8 mouse cellular contexts compared by ENCODE assay signal in the genomic region with DNA sequence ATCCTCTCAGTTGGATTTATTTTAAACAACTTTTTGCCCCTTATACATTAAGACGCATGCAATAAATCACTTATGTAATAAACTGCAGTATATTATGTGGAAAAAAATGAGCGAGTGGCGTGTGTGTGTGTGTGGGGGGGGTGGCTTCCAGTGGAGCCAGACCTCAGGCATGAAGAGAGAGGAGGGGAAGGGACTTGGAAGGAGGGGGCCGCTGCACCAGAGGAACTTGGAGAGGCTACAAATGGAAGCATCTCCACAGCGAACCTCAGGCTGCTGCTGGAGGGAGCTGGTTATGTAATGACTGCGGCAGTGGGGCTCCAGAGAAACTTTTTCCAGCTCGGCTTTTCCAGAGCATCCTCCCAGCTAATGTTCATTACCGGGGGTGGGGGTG.
DNase-seq lines count a peak whose midpoint lies in the region; ATAC-seq and TF ChIP-seq lines count a peak whose summit lies in the region.

No protein-coding gene starts in this region.

- H3K36me3 ChIP-seq in lung, postnatal 0 days (ENCODE audit: insufficient read depth, low read length), result no peaks in the 10 kb centered on the region
- no peaks in the 10 kb centered on the region for H3K36me3 ChIP-seq in hindbrain, embryonic 16.5 days (ENCODE audit: control insufficient read depth, insufficient read depth, low read length)
- no peaks in the 10 kb centered on the region for H3K36me3 ChIP-seq in midbrain, embryonic 15.5 days (replicated peaks)
- no peaks in the 10 kb centered on the region for H3K36me3 ChIP-seq in thymus, adult 2 months (ENCODE audit: control insufficient read depth, insufficient read depth, low read length)

- no peak overlapping the region for H3K9ac ChIP-seq in lung, postnatal 0 days (replicated peaks; ENCODE audit: low read depth)
- H3K9ac ChIP-seq in hindbrain, embryonic 16.5 days (ENCODE audit: low read depth, low read length), result peak overlapping the region; percentile 47; the same call in 1 of the 2 replicates
- H3K9ac ChIP-seq in midbrain, embryonic 15.5 days, result no peak overlapping the region

- no peak overlapping the region for H3K27ac ChIP-seq in lung, postnatal 0 days (ENCODE audit: low read length)
- no peak overlapping the region for H3K27ac ChIP-seq in hindbrain, embryonic 16.5 days (ENCODE audit: low read depth, low read length)
- H3K27ac ChIP-seq in midbrain, embryonic 15.5 days, result no peak overlapping the region
- no peak overlapping the region for H3K27ac ChIP-seq in thymus, adult 2 months (ENCODE audit: control insufficient read depth, insufficient read depth, low read length)

- H3K9me3 ChIP-seq in lung, postnatal 0 days (ENCODE audit: low read length), result no peaks in the 10 kb centered on the region
- H3K9me3 ChIP-seq in hindbrain, embryonic 16.5 days (ENCODE audit: control insufficient read depth, low read length), result no peaks in the 10 kb centered on the region
- no peaks in the 10 kb centered on the region for H3K9me3 ChIP-seq in midbrain, embryonic 15.5 days

- H3K4me2 ChIP-seq in lung, postnatal 0 days (replicated peaks; ENCODE audit: low read depth, low read length), result peak overlapping the region; percentile 58
- peak overlapping the region; percentile 61 for H3K4me2 ChIP-seq in hindbrain, embryonic 16.5 days (ENCODE audit: low read length)
- H3K4me2 ChIP-seq in midbrain, embryonic 15.5 days, result peak overlapping the region; percentile 52

- no peaks in the 10 kb centered on the region; the same call in 1 of the 2 replicates for H3K4me1 ChIP-seq in lung, postnatal 0 days (ENCODE audit: insufficient read depth, low read depth, low read length)
- peaks cover 19% of the 10 kb centered on the region for H3K4me1 ChIP-seq in hindbrain, embryonic 16.5 days (ENCODE audit: control insufficient read depth, insufficient read depth, low read depth, low read length)
- peaks cover 35% of the 10 kb centered on the region for H3K4me1 ChIP-seq in midbrain, embryonic 15.5 days
- H3K4me1 ChIP-seq in thymus, adult 2 months (replicated peaks; ENCODE audit: control insufficient read depth, insufficient read depth, low read length), result peaks cover 9% of the 10 kb centered on the region; the same call in 1 of the 2 replicates

- ATAC-seq in lung, postnatal 0 days, result no peak
- 0 out of 2 replicates have a peak, but pooled peaks have one; percentile 46 for ATAC-seq in hindbrain, embryonic 16.5 days
- peak; percentile 57; the same call in 1 of the 2 replicates for ATAC-seq in midbrain, embryonic 15.5 days (replicated peaks)

- H3K4me3 ChIP-seq in lung, postnatal 0 days (ENCODE audit: low read depth, low read length), result peak overlapping the region; percentile 38
- peak overlapping the region; percentile 12; the same call in 1 of the 2 replicates for H3K4me3 ChIP-seq in hindbrain, embryonic 16.5 days (ENCODE audit: low read length)
- H3K4me3 ChIP-seq in midbrain, embryonic 15.5 days, result no peak overlapping the region; the same call in 1 of the 2 replicates
- H3K4me3 ChIP-seq in thymus, adult 2 months (ENCODE audit: control insufficient read depth, insufficient read depth, low read length), result no peak overlapping the region

- TF ChIP-seq POLR2A in thymus, adult 2 months (IDR thresholded peaks at IDR 0.05; ENCODE audit: control insufficient read depth, extremely low read depth, insufficient read depth, low read length, poor library complexity), result no peak

- TF ChIP-seq EP300 in lung, postnatal 0 days (IDR thresholded peaks at IDR 0.05), result no peak

- H3K27me3 ChIP-seq in lung, postnatal 0 days (replicated peaks; ENCODE audit: insufficient read depth, low read length), result no peaks in the 10 kb centered on the region
- peaks cover 2% of the 10 kb centered on the region for H3K27me3 ChIP-seq in hindbrain, embryonic 16.5 days (replicated peaks; ENCODE audit: control insufficient read depth, insufficient read depth, low read length)
- peaks cover 15% of the 10 kb centered on the region for H3K27me3 ChIP-seq in midbrain, embryonic 15.5 days (replicated peaks)
- no peaks in the 10 kb centered on the region for H3K27me3 ChIP-seq in thymus, adult 2 months (ENCODE audit: control insufficient read depth, insufficient read depth, low read length)

- TF ChIP-seq CTCF in lung, postnatal 0 days (IDR thresholded peaks at IDR 0.05), result no peak
- no peak for TF ChIP-seq CTCF in thymus, adult 2 months (IDR thresholded peaks at IDR 0.05; ENCODE audit: borderline replicate concordance, control insufficient read depth, extremely low read depth, insufficient read depth, low read length, poor library complexity)

- DNase-seq in adrenal gland, adult 2 months, result peak; percentile 12
- DNase-seq in adrenal gland, postnatal 25 days, result no peak
- DNase-seq in lung, postnatal 0 days (ENCODE audit: low spot score), result no peak
- no peak for DNase-seq in lung, postnatal 14 days
- DNase-seq in thymus, adult 2 months, result no peak
- no peak for DNase-seq in layer of hippocampus, postnatal 10 days (ENCODE audit: low spot score in 2 of 2)

- WGBS in lung, postnatal 0 days, result 14% methylated on average over 8 of the region's 8 CpGs
- WGBS in hindbrain, embryonic 16.5 days, result 2% methylated on average over 8 of the region's 8 CpGs
- WGBS in midbrain, embryonic 15.5 days, result 2% methylated on average over 8 of the region's 8 CpGs
- 61% methylated on average over 8 of the region's 8 CpGs for WGBS in thymus, adult 2 months

Comparison
In these comparisons a context has a peak if more than half of its experiments do, and no peak if none do; other contexts are left out.
1. H3K4me3 ChIP-seq: peak in lung, postnatal 0 days (single experiment) and hindbrain, embryonic 16.5 days (single experiment); none in midbrain, embryonic 15.5 days (single experiment) and thymus, adult 2 months (single experiment).
2. Peak in every context shown above with its lines, with median percentiles within 50 percentile points of each other: H3K4me2 ChIP-seq.